Mouse (Mus musculus): ENCODE measurements at regions not wholly inside any gene's neighbourhood (a gene's known extent, or its start where the extent isn't known, plus 50 kb on each side); places are given as distances from the start of the nearest gene placed in this dataset.

- DNase-seq (ENCODE audit: low spot score) (no peak), ATAC-seq (ENCODE audit: low FRiP score) (no peak)
- WGBS, result 88% methylated on average over 4 of the region's 4 CpGs
- H3K27me3 ChIP-seq (ENCODE audit: control insufficient read depth, insufficient read depth, low read length), result no peaks in the 10 kb centered on the region
- H3K4me3 ChIP-seq (ENCODE audit: low read depth, low read length), result no peak overlapping the region
- H3K9me3 ChIP-seq (ENCODE audit: control insufficient read depth, low read length), result no peaks in the 10 kb centered on the region
- no peaks in the 10 kb centered on the region for H3K4me1 ChIP-seq (replicated peaks; ENCODE audit: control insufficient read depth, insufficient read depth, low read length)
- H3K27ac ChIP-seq (ENCODE audit: low read depth, low read length), result no peak overlapping the region
- no peak overlapping the region for H3K4me2 ChIP-seq (replicated peaks; ENCODE audit: low read depth, low read length)
- no peaks in the 10 kb centered on the region for H3K36me3 ChIP-seq (ENCODE audit: control insufficient read depth, insufficient read depth, low read length)
- H3K9ac ChIP-seq (ENCODE audit: low read depth, low read length), result no peak overlapping the region
Measured at GRCm38 (mm10) chr3:18295921-18296320, 347.7 kb downstream of the Cypt12 start.

DNA sequence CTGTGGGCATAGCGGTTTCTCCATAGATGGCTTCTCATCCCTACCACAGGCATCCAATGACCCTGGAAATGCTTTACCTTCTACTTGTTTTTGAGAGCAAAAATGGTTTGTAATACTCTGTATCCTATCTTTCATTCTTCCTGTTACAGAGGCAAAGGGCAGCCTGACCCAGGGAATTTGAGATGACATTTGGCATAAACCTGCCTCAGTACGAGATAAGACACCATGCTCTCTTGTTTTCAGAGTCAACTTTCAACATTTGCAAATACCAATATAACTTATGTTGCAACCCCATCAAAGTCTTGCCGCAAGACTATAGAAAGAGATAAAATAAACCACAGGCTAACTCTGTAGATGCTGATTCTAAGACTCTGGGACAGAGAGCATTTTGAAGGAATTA is 350.5 kb downstream of the Cypt12 start:
- H3K9me3 ChIP-seq (ENCODE audit: control insufficient read depth, low read length), result no peaks in the 10 kb centered on the region
- no peaks in the 10 kb centered on the region for H3K36me3 ChIP-seq (ENCODE audit: control insufficient read depth, insufficient read depth, low read length)
- no peak overlapping the region for H3K27ac ChIP-seq (ENCODE audit: low read depth, low read length)
- ATAC-seq (ENCODE audit: low FRiP score) (no peak), DNase-seq (ENCODE audit: low spot score) (no peak)
- no peaks in the 10 kb centered on the region for H3K27me3 ChIP-seq (ENCODE audit: control insufficient read depth, insufficient read depth, low read length)
- no peak overlapping the region for H3K4me3 ChIP-seq (ENCODE audit: low read depth, low read length)
- WGBS, result 93% methylated on average over 3 of the region's 3 CpGs
- H3K4me1 ChIP-seq (replicated peaks; ENCODE audit: control insufficient read depth, insufficient read depth, low read length), result no peaks in the 10 kb centered on the region
- H3K4me2 ChIP-seq (replicated peaks; ENCODE audit: low read depth, low read length), result no peak overlapping the region
- H3K9ac ChIP-seq (ENCODE audit: low read depth, low read length), result no peak overlapping the region

DNA sequence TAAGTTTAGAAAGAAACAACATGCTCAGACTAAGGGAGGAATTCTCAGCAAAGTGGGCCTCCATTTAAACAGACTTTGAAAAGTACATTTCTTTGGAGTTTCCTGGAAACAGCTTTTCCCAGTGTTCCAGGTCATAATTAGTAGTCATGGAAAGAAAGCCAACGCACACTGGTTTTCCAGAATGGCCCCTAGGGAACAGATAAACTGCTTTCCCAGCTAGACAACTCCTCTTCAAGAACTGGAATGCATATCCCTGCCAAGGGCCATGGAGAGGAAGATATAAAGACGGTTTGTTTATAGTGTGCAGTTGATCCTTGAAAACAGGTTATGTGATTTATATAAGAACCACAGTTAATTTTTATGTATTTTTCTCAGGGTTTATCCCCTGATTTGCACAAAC is 351.3 kb downstream of the Cypt12 start:
- H3K9ac ChIP-seq (ENCODE audit: low read depth, low read length), result no peak overlapping the region
- WGBS, result 72% methylated on average over 2 of the region's 2 CpGs
- DNase-seq (ENCODE audit: low spot score) (no peak), ATAC-seq (ENCODE audit: low FRiP score) (no peak)
- no peaks in the 10 kb centered on the region for H3K9me3 ChIP-seq (ENCODE audit: control insufficient read depth, low read length)
- H3K4me1 ChIP-seq (replicated peaks; ENCODE audit: control insufficient read depth, insufficient read depth, low read length), result no peaks in the 10 kb centered on the region
- H3K27ac ChIP-seq (ENCODE audit: low read depth, low read length), result no peak overlapping the region
- H3K4me2 ChIP-seq (replicated peaks; ENCODE audit: low read depth, low read length), result no peak overlapping the region
- no peaks in the 10 kb centered on the region for H3K36me3 ChIP-seq (ENCODE audit: control insufficient read depth, insufficient read depth, low read length)
- H3K27me3 ChIP-seq (ENCODE audit: control insufficient read depth, insufficient read depth, low read length), result no peaks in the 10 kb centered on the region
- H3K4me3 ChIP-seq (ENCODE audit: low read depth, low read length), result no peak overlapping the region

DNA sequence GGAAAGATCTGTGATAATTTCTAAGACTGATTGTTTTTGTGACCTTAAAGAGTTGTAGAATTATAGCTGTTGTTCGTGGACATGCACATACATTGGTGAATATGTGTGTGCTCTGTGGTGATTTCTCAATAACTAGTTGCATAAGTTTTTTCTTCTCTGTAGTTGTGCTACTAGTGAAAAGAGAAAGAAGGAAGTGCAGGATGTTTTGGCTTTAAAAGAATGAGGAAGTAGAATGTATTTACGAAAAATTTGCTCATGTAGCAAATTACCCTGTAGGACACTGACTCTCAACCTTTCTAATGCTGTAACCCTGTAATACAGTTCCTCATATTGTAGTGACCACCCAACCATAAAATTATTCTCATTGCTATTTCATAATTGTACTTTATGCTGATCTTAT is 371.2 kb downstream of the Cypt12 start:
- WGBS, result 85% methylated on average over 2 of the region's 2 CpGs
- Histone ChIP-seq H3K4me3 (ENCODE audit: low read depth, low read length) (no peak overlapping the region), H3K27me3 (ENCODE audit: control insufficient read depth, insufficient read depth, low read length) (no peaks in the 10 kb centered on the region), H3K9ac (ENCODE audit: low read depth, low read length) (no peak overlapping the region), H3K9me3 (ENCODE audit: control insufficient read depth, low read length) (no peaks in the 10 kb centered on the region), H3K4me2 (replicated peaks; ENCODE audit: low read depth, low read length) (no peak overlapping the region), H3K36me3 (ENCODE audit: control insufficient read depth, insufficient read depth, low read length) (no peaks in the 10 kb centered on the region), H3K27ac (ENCODE audit: low read depth, low read length) (no peak overlapping the region), H3K4me1 (replicated peaks; ENCODE audit: control insufficient read depth, insufficient read depth, low read length) (no peaks in the 10 kb centered on the region)
- ATAC-seq (ENCODE audit: low FRiP score) (no peak), DNase-seq (ENCODE audit: low spot score) (no peak)

GRCm38 (mm10) chr3:18333182-18333581 is 385.0 kb downstream of the Cypt12 start:
- H3K4me3 ChIP-seq (ENCODE audit: low read depth, low read length), result no peak overlapping the region

DNA sequence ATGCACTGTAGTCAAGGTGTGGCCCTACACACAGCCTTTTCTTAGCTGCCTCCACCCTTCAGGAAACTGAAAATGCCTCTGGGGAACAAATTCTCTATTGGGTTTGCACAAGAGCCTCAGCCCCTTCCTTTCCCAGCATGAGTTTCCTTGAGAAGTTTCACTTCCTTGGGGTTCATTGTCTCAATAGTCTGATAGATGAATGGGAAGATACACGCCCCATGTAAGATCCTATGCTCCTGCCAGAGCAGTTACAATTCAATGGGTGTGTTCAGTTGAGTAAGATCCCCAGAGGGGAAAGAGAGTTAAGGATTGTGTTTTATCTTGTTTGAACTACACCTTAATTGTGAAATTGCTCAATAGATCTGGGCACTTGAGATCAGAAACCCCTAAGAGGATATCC is 391.0 kb downstream of the Cypt12 start:
- H3K4me1 ChIP-seq (replicated peaks; ENCODE audit: control insufficient read depth, insufficient read depth, low read length), result no peaks in the 10 kb centered on the region
- H3K4me3 ChIP-seq (ENCODE audit: low read depth, low read length), result no peak overlapping the region
- DNase-seq (ENCODE audit: low spot score), result no peak
- no peak overlapping the region for H3K4me2 ChIP-seq (replicated peaks; ENCODE audit: low read depth, low read length)
- no peaks in the 10 kb centered on the region for H3K9me3 ChIP-seq (ENCODE audit: control insufficient read depth, low read length)
- WGBS, result 52% methylated on average over 1 of the region's 1 CpGs
- H3K27me3 ChIP-seq (ENCODE audit: control insufficient read depth, insufficient read depth, low read length), result no peaks in the 10 kb centered on the region
- no peaks in the 10 kb centered on the region for H3K36me3 ChIP-seq (ENCODE audit: control insufficient read depth, insufficient read depth, low read length)
- ATAC-seq (ENCODE audit: low FRiP score), result no peak
- H3K27ac ChIP-seq (ENCODE audit: low read depth, low read length), result no peak overlapping the region
- no peak overlapping the region for H3K9ac ChIP-seq (ENCODE audit: low read depth, low read length)

More at GRCm38 (mm10) chr3:18333182-18333581, 385.0 kb downstream of the Cypt12 start:
- no peak overlapping the region for H3K4me2 ChIP-seq (replicated peaks; ENCODE audit: low read depth, low read length)
- ATAC-seq (ENCODE audit: low FRiP score) (no peak), DNase-seq (ENCODE audit: low spot score) (no peak)
- H3K9ac ChIP-seq (ENCODE audit: low read depth, low read length), result no peak overlapping the region
- no peaks in the 10 kb centered on the region for H3K27me3 ChIP-seq (ENCODE audit: control insufficient read depth, insufficient read depth, low read length)
- no peaks in the 10 kb centered on the region for H3K36me3 ChIP-seq (ENCODE audit: control insufficient read depth, insufficient read depth, low read length)
- H3K27ac ChIP-seq (ENCODE audit: low read depth, low read length), result no peak overlapping the region
- H3K4me1 ChIP-seq (replicated peaks; ENCODE audit: control insufficient read depth, insufficient read depth, low read length), result no peaks in the 10 kb centered on the region
- no peaks in the 10 kb centered on the region for H3K9me3 ChIP-seq (ENCODE audit: control insufficient read depth, low read length)

DNA sequence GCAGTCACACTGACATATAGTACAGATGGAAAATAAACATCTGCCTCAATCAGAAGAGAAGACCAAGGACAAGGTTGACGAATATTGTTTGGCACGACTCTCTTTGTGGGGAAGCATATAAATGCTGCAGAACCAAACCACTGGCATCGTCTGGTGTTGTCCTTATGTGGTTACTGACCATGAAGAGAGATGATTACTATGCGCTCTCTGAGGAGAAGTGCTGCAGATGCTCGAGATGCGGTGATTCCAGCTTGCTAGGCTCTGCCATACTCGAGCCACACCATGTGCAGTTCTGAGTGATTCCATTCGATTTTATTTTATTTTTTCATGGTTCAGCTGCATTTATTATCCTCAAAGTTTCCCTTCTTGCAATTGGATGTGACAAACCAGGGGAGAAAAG is 393.5 kb downstream of the Cypt12 start:
- WGBS, result 81% methylated on average over 8 of the region's 8 CpGs
- no peak overlapping the region for H3K4me2 ChIP-seq (replicated peaks; ENCODE audit: low read depth, low read length)
- DNase-seq (ENCODE audit: low spot score) (no peak), ATAC-seq (ENCODE audit: low FRiP score) (no peak)
- H3K4me3 ChIP-seq (ENCODE audit: low read depth, low read length), result no peak overlapping the region
- no peaks in the 10 kb centered on the region for H3K27me3 ChIP-seq (ENCODE audit: control insufficient read depth, insufficient read depth, low read length)
- no peak overlapping the region for H3K27ac ChIP-seq (ENCODE audit: low read depth, low read length)
- no peaks in the 10 kb centered on the region for H3K9me3 ChIP-seq (ENCODE audit: control insufficient read depth, low read length)
- H3K36me3 ChIP-seq (ENCODE audit: control insufficient read depth, insufficient read depth, low read length), result no peaks in the 10 kb centered on the region
- H3K9ac ChIP-seq (ENCODE audit: low read depth, low read length), result no peak overlapping the region
- H3K4me1 ChIP-seq (replicated peaks; ENCODE audit: control insufficient read depth, insufficient read depth, low read length), result no peaks in the 10 kb centered on the region

DNA sequence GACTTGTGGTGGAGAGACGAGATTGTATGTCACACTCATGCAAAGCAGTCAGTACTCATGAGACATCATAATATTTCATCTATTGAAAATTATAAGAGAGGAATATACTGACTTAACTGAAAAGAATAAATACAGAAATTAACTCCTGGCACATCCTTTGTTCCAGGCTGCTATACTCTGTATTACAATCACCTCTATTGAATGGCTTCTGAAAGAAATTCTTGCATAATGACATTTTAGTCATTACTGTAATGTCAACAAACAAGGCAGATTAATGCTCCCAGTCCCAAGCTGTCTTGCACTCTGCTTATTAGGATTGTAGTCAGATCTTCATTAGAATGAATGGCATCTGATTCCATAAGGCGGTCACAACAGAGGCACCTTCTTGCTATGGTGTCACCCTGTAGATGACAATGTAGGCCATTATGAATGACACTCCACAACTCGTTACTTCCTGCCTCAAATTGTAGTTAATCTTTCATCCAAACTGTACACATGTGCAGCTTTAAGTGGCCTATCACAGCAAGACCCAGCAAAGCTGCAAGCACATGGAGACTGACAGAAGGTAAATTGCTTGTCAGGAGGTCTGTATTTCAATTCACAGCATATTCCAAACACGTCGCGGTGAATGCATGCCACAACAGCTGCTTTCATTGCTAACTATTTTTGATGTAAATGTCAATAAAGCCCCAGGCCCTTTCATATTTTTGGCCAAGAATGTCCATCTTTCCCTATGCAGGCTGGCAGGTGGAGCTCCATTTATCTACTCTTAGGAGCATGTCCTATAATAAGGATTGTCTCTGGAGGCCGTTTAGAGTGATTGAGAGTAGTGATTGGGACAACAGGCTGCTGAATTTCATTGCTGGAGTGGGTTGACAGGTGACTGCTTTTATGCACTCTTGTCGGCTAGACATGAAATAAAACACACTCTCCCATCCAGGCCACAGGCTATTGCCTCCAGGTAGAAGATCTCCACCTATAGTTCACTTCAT is 430.1 kb downstream of the Cypt12 start:
- no peak overlapping the region for H3K27ac ChIP-seq (ENCODE audit: low read depth, low read length)
- H3K4me2 ChIP-seq (replicated peaks; ENCODE audit: low read depth, low read length), result no peak overlapping the region
- DNase-seq (ENCODE audit: low spot score) (no peak), ATAC-seq (ENCODE audit: low FRiP score) (peak; percentile 51; the same call in 1 of the 2 replicates)
- H3K4me3 ChIP-seq (ENCODE audit: low read depth, low read length), result no peak overlapping the region
- no peak overlapping the region for H3K9ac ChIP-seq (ENCODE audit: low read depth, low read length)
- no peaks in the 10 kb centered on the region for H3K36me3 ChIP-seq (ENCODE audit: control insufficient read depth, insufficient read depth, low read length)
- WGBS, result 81% methylated on average over 8 of the region's 8 CpGs
- no peaks in the 10 kb centered on the region for H3K4me1 ChIP-seq (replicated peaks; ENCODE audit: control insufficient read depth, insufficient read depth, low read length)
- no peaks in the 10 kb centered on the region for H3K27me3 ChIP-seq (ENCODE audit: control insufficient read depth, insufficient read depth, low read length)
- H3K9me3 ChIP-seq (ENCODE audit: control insufficient read depth, low read length), result no peaks in the 10 kb centered on the region

Data from hindbrain, embryonic 11.5 days (tissue).